Mouse (Mus musculus) embryonic fibroblast, embryonic 13.5 days (primary cell): ENCODE data around the gene Prkcd.

Experiments
- CTCF ChIP-seq: IDR thresholded peaks from 2 replicates; pipeline ENCODE4 v1.5.1; 2011; ENCODE audit warnings: mild to moderate bottlenecking, control low read depth, low read length, moderate library complexity, borderline replicate concordance; ENCODE audit not compliant: insufficient read depth
- POLR2A ChIP-seq: IDR thresholded peaks from 2 replicates; pipeline ENCODE4 v1.6.1; 2011; ENCODE audit warnings: low read depth, mild to moderate bottlenecking, control low read depth, low read length, moderate library complexity

DNA sequence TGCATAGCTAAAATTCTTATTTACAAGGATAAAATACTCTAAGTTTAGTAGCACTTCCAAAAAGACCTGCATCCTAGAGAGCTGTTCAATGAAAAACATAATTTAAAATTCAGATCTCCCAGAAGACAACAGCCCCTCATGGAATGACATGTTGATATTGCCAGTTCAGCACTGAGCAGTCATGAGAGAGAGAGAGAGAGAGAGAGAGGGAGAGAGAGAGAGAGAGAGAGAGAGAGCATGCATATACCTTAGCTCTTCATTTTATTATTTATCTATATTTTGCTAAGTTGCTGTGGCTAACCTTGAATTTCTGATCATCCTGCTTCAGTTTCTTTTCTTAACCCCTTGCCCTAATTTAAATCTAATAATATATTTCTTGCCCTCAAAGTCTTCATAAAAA is 63.7 kb downstream of the Prkcd start:
- no peak for TF ChIP-seq CTCF
- no peak for TF ChIP-seq POLR2A
